Mouse (Mus musculus): ENCODE results near the gene Gm11037. TPM values are rescaled to one million over a fixed set of nuclear protein-coding genes. Genes with fewer than 3 reads are reported as not detected.

The Gm11037 gene
- polyA plus RNA-seq, 1 experiment from 2014 or later: not detected

DNA sequence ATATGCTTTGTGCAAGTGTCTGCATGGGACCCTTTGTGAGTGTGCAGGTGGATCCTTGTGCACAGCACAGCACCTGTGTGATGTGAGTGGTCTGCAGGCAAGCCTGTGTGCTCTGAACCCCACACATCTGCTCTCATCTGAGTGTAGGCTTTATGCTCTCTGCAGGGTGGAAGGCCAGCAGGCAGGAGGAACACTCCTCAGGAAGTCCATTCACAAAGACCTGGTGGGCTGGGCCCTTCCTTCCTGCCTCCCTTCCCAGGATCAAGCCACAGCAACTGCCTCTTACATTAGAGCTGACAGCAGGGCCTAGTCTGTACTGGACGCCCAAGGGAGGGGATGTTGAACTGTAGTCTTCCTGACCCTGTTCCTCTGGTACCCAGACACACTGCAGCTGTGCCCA is 1.1 kb downstream of the Gm11037 start:
- Histone ChIP-seq H3K27me3 (replicated peaks; ENCODE audit: control insufficient read depth, insufficient read depth, low read length) (no peaks in the 10 kb centered on the region), H3K36me3 (ENCODE audit: control insufficient read depth, insufficient read depth) (no peaks in the 10 kb centered on the region; the same call in 1 of the 2 replicates), H3K27ac (ENCODE audit: low read depth, low read length) (no peak overlapping the region), H3K9ac (ENCODE audit: low read depth, low read length) (no peak overlapping the region), H3K4me1 (replicated peaks; ENCODE audit: control insufficient read depth, insufficient read depth, low read length) (no peaks in the 10 kb centered on the region), H3K4me3 (ENCODE audit: low read depth, low read length) (no peak overlapping the region), H3K9me3 (ENCODE audit: control insufficient read depth) (no peaks in the 10 kb centered on the region), H3K4me2 (replicated peaks; ENCODE audit: low read depth) (no peak overlapping the region)
- ATAC-seq: no peak
- no peak for TF ChIP-seq CTCF (IDR thresholded peaks at IDR 0.05; ENCODE audit: low read depth)
- 50% methylated on average over 1 of the region's 1 CpGs for WGBS

DNA sequence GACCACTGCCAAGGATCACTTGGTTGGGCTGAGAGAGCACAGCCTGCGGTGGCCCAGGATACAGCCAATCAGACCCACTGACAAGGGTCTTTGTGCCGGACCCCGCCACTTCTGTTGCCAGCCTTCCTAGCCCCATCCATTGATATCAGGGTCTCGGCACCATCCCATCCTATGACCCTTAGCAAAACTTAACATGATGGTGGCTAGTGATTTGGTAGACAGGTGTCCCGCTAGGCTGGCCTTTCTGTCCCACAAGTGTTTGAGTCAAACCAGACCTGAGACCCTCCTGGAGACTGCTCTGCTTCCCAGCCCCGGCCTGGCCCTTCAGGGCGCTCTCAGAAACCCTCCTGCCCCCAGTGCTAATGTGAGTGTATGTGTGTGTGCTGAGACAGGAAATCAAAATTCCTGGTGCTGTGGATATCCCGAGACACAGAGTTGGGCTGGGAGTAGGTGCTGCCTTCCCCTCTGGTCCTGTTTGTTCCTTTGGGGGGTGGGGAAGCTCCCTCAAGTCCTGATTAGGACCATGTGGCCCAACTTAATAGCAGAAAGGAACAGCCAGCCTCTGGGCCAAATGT is 1.6 kb downstream of the Gm11037 start:
- no peak overlapping the region for H3K4me2 ChIP-seq (replicated peaks; ENCODE audit: low read depth)
- H3K9me3 ChIP-seq (ENCODE audit: control insufficient read depth): no peaks in the 10 kb centered on the region
- WGBS: 81% methylated on average over 8 of the region's 8 CpGs
- H3K27ac ChIP-seq (ENCODE audit: low read depth, low read length): peak overlapping the region; percentile 35; the same call in 1 of the 2 replicates
- no peak overlapping the region for H3K4me3 ChIP-seq (ENCODE audit: low read depth, low read length)
- H3K36me3 ChIP-seq (ENCODE audit: control insufficient read depth, insufficient read depth): no peaks in the 10 kb centered on the region; the same call in 1 of the 2 replicates
- H3K9ac ChIP-seq (ENCODE audit: low read depth, low read length): no peak overlapping the region
- no peak for TF ChIP-seq CTCF (IDR thresholded peaks at IDR 0.05; ENCODE audit: low read depth)
- H3K4me1 ChIP-seq (replicated peaks; ENCODE audit: control insufficient read depth, insufficient read depth, low read length): no peaks in the 10 kb centered on the region
- H3K27me3 ChIP-seq (replicated peaks; ENCODE audit: control insufficient read depth, insufficient read depth, low read length): no peaks in the 10 kb centered on the region
- no peak for ATAC-seq

DNA sequence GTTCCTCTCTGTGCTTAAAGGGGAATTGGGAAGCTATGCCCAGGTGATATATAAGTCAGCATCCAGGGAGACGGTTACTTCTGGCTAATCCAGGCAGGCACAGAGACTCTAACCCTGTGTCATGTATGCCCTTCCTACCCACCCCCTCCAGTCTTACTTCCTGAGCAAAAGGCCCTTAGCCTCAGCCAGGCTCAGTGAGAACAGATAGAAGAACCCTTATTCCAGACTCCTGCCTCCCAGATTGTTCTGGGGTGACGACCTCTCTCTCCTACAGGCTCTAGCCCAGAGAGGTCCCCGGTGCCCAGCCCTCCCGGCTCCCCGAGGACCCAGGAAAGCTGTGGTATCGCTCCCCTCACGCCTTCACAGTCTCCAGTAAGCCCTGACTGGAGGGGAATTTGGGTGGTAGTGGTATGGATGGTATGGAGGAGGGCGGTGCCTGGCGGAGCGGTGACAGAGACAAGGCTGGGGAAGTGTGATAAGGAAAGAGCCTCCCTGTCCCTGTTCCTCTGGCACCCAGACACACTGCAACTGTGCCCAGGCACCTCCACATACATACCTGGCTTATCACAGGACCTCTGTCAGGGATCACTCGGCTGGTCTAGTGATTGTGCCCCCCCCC is 2.3 kb downstream of the Gm11037 start:
- no peak overlapping the region for H3K27ac ChIP-seq (ENCODE audit: low read depth, low read length)
- H3K27me3 ChIP-seq (replicated peaks; ENCODE audit: control insufficient read depth, insufficient read depth, low read length): no peaks in the 10 kb centered on the region
- no peaks in the 10 kb centered on the region; the same call in 1 of the 2 replicates for H3K36me3 ChIP-seq (ENCODE audit: control insufficient read depth, insufficient read depth)
- no peak overlapping the region for H3K4me3 ChIP-seq (ENCODE audit: low read depth, low read length)
- H3K4me1 ChIP-seq (replicated peaks; ENCODE audit: control insufficient read depth, insufficient read depth, low read length): no peaks in the 10 kb centered on the region
- WGBS: 58% methylated on average over 11 of the region's 11 CpGs
- ATAC-seq: no peak
- no peaks in the 10 kb centered on the region for H3K9me3 ChIP-seq (ENCODE audit: control insufficient read depth)
- H3K4me2 ChIP-seq (replicated peaks; ENCODE audit: low read depth): no peak overlapping the region
- H3K9ac ChIP-seq (ENCODE audit: low read depth, low read length): no peak overlapping the region
- TF ChIP-seq CTCF (IDR thresholded peaks at IDR 0.05; ENCODE audit: low read depth): no peak

DNA sequence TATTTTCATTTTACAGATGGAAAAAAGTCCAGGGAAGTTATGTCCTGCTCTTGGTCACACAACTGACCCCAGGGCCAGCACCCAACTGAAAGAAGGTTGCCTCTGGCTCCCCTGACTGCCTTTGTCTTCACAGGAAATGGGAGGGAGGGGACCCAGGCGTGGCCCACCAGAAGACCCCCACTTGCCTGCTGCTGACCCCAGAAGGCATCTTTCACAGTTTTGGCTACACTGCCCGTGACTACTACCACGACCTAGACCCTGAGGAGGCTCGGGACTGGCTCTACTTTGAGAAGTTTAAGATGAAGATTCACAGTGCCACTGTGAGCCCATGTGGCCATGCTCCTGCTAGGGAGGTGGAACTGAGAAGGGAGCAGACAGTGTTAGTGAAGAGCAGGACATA is 5.0 kb downstream of the Gm11037 start:
- 86% methylated on average over 4 of the region's 4 CpGs for WGBS
- no peak overlapping the region for H3K4me2 ChIP-seq (replicated peaks; ENCODE audit: low read depth)

DNA sequence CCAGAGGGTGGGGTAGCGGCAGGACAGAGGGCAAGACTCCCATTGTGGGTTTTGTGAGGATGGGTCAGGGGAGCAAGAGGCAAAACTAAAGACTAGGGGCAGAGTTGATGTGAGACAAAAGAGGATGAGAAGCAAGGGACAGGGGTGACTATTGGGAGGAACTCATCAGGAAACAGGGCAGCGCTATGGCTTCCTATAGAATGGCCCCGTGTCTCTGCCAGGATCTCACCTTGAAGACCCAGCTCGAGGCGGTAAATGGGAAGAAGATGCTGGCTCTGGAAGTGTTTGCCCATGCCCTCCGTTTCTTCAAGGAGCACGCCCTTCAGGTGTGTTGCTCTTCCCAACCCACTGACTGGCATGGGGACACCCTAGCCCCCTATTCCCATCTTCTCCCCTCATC is 5.5 kb downstream of the Gm11037 start:
- Histone ChIP-seq H3K9ac (ENCODE audit: low read depth, low read length) (no peak overlapping the region), H3K9me3 (ENCODE audit: control insufficient read depth) (no peaks in the 10 kb centered on the region), H3K4me3 (ENCODE audit: low read depth, low read length) (no peak overlapping the region), H3K4me2 (replicated peaks; ENCODE audit: low read depth) (no peak overlapping the region), H3K4me1 (replicated peaks; ENCODE audit: control insufficient read depth, insufficient read depth, low read length) (no peaks in the 10 kb centered on the region), H3K27ac (ENCODE audit: low read depth, low read length) (no peak overlapping the region), H3K27me3 (replicated peaks; ENCODE audit: control insufficient read depth, insufficient read depth, low read length) (no peaks in the 10 kb centered on the region), H3K36me3 (ENCODE audit: control insufficient read depth, insufficient read depth) (no peaks in the 10 kb centered on the region; the same call in 1 of the 2 replicates)
- ATAC-seq: no peak
- TF ChIP-seq CTCF (IDR thresholded peaks at IDR 0.05; ENCODE audit: low read depth): no peak
- 90% methylated on average over 7 of the region's 7 CpGs for WGBS

More for the DNA sequence above, 5.0 kb downstream of the Gm11037 start:
- Histone ChIP-seq H3K36me3 (ENCODE audit: control insufficient read depth, insufficient read depth) (no peaks in the 10 kb centered on the region; the same call in 1 of the 2 replicates), H3K4me3 (ENCODE audit: low read depth, low read length) (no peak overlapping the region), H3K4me1 (replicated peaks; ENCODE audit: control insufficient read depth, insufficient read depth, low read length) (no peaks in the 10 kb centered on the region), H3K9me3 (ENCODE audit: control insufficient read depth) (no peaks in the 10 kb centered on the region), H3K27ac (ENCODE audit: low read depth, low read length) (no peak overlapping the region), H3K27me3 (replicated peaks; ENCODE audit: control insufficient read depth, insufficient read depth, low read length) (no peaks in the 10 kb centered on the region), H3K9ac (ENCODE audit: low read depth, low read length) (no peak overlapping the region)
- no peak for ATAC-seq
- TF ChIP-seq CTCF (IDR thresholded peaks at IDR 0.05; ENCODE audit: low read depth): no peak

DNA sequence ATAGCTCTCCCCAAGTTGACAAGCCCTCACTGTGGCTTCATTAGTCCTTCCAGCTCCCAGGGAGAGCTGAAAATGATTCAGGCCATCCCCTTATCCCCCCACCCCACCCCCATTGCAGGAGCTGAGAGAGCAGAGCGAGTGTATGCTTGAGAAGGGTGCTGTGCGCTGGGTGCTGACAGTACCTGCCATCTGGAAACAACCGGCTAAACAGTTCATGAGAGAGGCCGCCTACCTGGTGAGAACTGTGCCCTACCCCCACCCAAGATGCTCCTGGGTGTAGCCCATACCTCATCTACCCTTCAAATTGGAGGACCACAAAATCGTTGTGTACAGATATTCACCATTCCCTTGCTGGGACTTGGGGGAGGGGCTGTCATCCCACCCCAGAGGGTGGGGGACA is 6.0 kb downstream of the Gm11037 start:
- H3K27ac ChIP-seq (ENCODE audit: low read depth, low read length): no peak overlapping the region
- no peak overlapping the region for H3K9ac ChIP-seq (ENCODE audit: low read depth, low read length)
- no peak overlapping the region for H3K4me3 ChIP-seq (ENCODE audit: low read depth, low read length)
- no peak overlapping the region for H3K4me2 ChIP-seq (replicated peaks; ENCODE audit: low read depth)
- no peaks in the 10 kb centered on the region for H3K4me1 ChIP-seq (replicated peaks; ENCODE audit: control insufficient read depth, insufficient read depth, low read length)
- peaks cover 1% of the 10 kb centered on the region; the same call in 1 of the 2 replicates for H3K36me3 ChIP-seq (ENCODE audit: control insufficient read depth, insufficient read depth)
- WGBS: 89% methylated on average over 5 of the region's 5 CpGs
- no peak for TF ChIP-seq CTCF (IDR thresholded peaks at IDR 0.05; ENCODE audit: low read depth)
- H3K9me3 ChIP-seq (ENCODE audit: control insufficient read depth): no peaks in the 10 kb centered on the region
- no peak for ATAC-seq
- no peaks in the 10 kb centered on the region for H3K27me3 ChIP-seq (replicated peaks; ENCODE audit: control insufficient read depth, insufficient read depth, low read length)
